In the genomic region with DNA sequence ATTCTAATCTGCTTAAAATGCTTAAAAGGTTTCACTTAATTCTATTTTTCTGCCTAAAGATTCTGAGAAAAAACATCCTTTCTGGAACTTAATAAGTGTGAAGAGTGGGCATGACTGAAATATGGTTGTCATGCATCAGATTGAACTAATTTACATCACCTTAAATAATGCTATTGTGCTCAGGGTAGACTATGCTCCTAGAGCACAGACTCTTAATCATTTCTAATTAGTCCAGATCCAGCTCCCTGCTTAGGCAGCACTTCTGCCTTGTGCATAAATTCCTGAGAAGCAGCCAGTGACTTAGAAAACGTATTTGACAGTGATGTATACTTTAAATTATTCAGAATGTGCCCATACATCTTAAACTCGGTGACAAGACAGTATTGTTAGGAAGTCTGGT, we compare ENCODE assay signal across 31 mouse cellular contexts. TPM values are rescaled to one million over a fixed set of nuclear protein-coding genes. Genes with fewer than 3 reads are reported as not detected.
"Had no signal": no experiment of that assay in that cellular context is flagged by ENCODE, and none has a peak within 500 bp of the region (broad histone marks: within the 10 kb centered on the region; RNA-seq: fewer than 3 reads in every experiment).

No protein-coding gene starts in this region.

- H3K36me3 ChIP-seq: heart, embryonic 13.5 days; heart, embryonic 15.5 days; kidney, embryonic 15.5 days; limb, embryonic 13.5 days; limb, embryonic 15.5 days had no signal

- H3K4me3 ChIP-seq: gastrocnemius, adult 2 months; heart, embryonic 13.5 days; heart, embryonic 15.5 days; kidney, embryonic 15.5 days; limb, embryonic 13.5 days; limb, embryonic 15.5 days had no signal

- DNase-seq: gastrocnemius, adult 2 months; gastrocnemius, postnatal 10 days; gastrocnemius, postnatal 25 days; heart, adult 18-20 months; heart, postnatal 14 days; heart, postnatal 36 days; kidney, adult 11 months; kidney, adult 2 months; kidney, adult 9 months; kidney, postnatal 14 days; kidney, postnatal 36 days; layer of hippocampus, adult 9-11 months; layer of hippocampus, postnatal 36 days; left cerebral cortex, postnatal 4 days had no signal

- H3K27ac ChIP-seq: gastrocnemius, adult 2 months; heart, embryonic 13.5 days; heart, embryonic 15.5 days; hindbrain, embryonic 14.5 days; kidney, embryonic 15.5 days; kidney, postnatal 0 days; limb, embryonic 13.5 days; limb, embryonic 15.5 days had no signal

- H3K27me3 ChIP-seq: heart, embryonic 13.5 days; heart, embryonic 15.5 days; kidney, embryonic 15.5 days; limb, embryonic 13.5 days; limb, embryonic 15.5 days had no signal

- H3K4me1 ChIP-seq: heart, embryonic 13.5 days; heart, embryonic 15.5 days; kidney, embryonic 15.5 days; limb, embryonic 13.5 days; limb, embryonic 15.5 days had no signal

- H3K4me2 ChIP-seq: heart, embryonic 11.5 days; heart, embryonic 13.5 days; heart, embryonic 15.5 days; hindbrain, embryonic 14.5 days; kidney, embryonic 15.5 days; limb, embryonic 13.5 days; limb, embryonic 15.5 days had no signal

- H3K9me3 ChIP-seq: heart, embryonic 13.5 days; heart, embryonic 15.5 days; kidney, embryonic 15.5 days; limb, embryonic 13.5 days; limb, embryonic 15.5 days had no signal

- ATAC-seq: hindbrain, embryonic 16.5 days; intestine, embryonic 16.5 days had no signal

- H3K9ac ChIP-seq: heart, embryonic 13.5 days; heart, embryonic 15.5 days; hindbrain, embryonic 14.5 days; kidney, embryonic 15.5 days; limb, embryonic 13.5 days; limb, embryonic 15.5 days had no signal

RNA-seq across cellular contexts. Expression of gene Cldn16, which starts 29.4 kb away (rescaled TPM):
- polyA plus RNA-seq: frontal cortex, adult 2 months; heart, embryonic 11.5 days; heart, embryonic 13.5 days; heart, embryonic 15.5 days; heart, postnatal 0 days; hindbrain, embryonic 11.5 days; hindbrain, embryonic 14.5 days; hindbrain, embryonic 16.5 days; intestine, embryonic 14.5 days; intestine, embryonic 16.5 days; large intestine, adult 2 months; limb, embryonic 11.5 days; limb, embryonic 13.5 days; limb, embryonic 15.5 days; liver, adult 2 months had no signal
